ENCODE assay signal across 8 mouse cellular contexts in genomic region chr2:12300449-12301228, GRCm38 (mm10). TPM values are rescaled to one million over a fixed set of nuclear protein-coding genes. Genes with fewer than 3 reads are reported as not detected.
DNase-seq lines count a peak whose midpoint lies in the region; ATAC-seq and TF ChIP-seq lines count a peak whose summit lies in the region.

No protein-coding gene starts in this region.

- peak; percentile 27 for DNase-seq in embryo, embryonic 10.5 days (ENCODE audit: low spot score)
- DNase-seq in embryo, embryonic 10 days (ENCODE audit: low spot score), result no peak
- peak; percentile 21 for DNase-seq in R1 (ENCODE audit: low read depth, low spot score)
- DNase-seq in liver, embryonic 14.5 days (ENCODE audit: low read depth in 3 of 3, low spot score in 3 of 3), result no peak
- DNase-seq in thymus, adult 18-20 months, result no peak
- DNase-seq in urinary bladder, postnatal 36 days (ENCODE audit: low spot score in 2 of 2), result no peak

- H3K9me3 ChIP-seq in hindbrain, embryonic 13.5 days, result no peaks in the 10 kb centered on the region
- no peaks in the 10 kb centered on the region for H3K9me3 ChIP-seq in liver, embryonic 14.5 days (ENCODE audit: control insufficient read depth, low read length)

- peaks cover 7% of the 10 kb centered on the region for H3K4me1 ChIP-seq in hindbrain, embryonic 13.5 days (replicated peaks)
- no peaks in the 10 kb centered on the region for H3K4me1 ChIP-seq in liver, embryonic 14.5 days (replicated peaks; ENCODE audit: control insufficient read depth in 2 of 2, insufficient read depth in 2 of 2, low read length in 1 of 2)

- H3K36me3 ChIP-seq in hindbrain, embryonic 13.5 days, result no peaks in the 10 kb centered on the region
- no peaks in the 10 kb centered on the region for H3K36me3 ChIP-seq in liver, embryonic 14.5 days (replicated peaks; ENCODE audit: control insufficient read depth, insufficient read depth, low read depth)

- WGBS in hindbrain, embryonic 13.5 days, result 76% methylated on average over 15 of the region's 15 CpGs
- WGBS in liver, embryonic 14.5 days (ENCODE audit: insufficient replicate concordance), result 57% methylated on average over 15 of the region's 15 CpGs

- no peak for ATAC-seq in hindbrain, embryonic 13.5 days (ENCODE audit: low FRiP score)
- ATAC-seq in liver, embryonic 14.5 days (ENCODE audit: insufficient read depth), result no peak
- ATAC-seq in inflammation-experienced regulatory T-cells, adult 6 months, result no peak

- 0 out of 2 replicates have a peak overlapping the region, but pooled peaks have one; percentile 84 for H3K9ac ChIP-seq in hindbrain, embryonic 13.5 days
- no peak overlapping the region for H3K9ac ChIP-seq in liver, embryonic 14.5 days (replicated peaks)

- peak overlapping the region; percentile 70 for H3K4me3 ChIP-seq in hindbrain, embryonic 13.5 days
- H3K4me3 ChIP-seq in liver, embryonic 14.5 days (ENCODE audit: insufficient read depth in 1 of 2, low read depth in 2 of 2, low read length in 2 of 2), result peak overlapping the region; percentile 48 to 52

- peaks cover 25% of the 10 kb centered on the region for H3K27me3 ChIP-seq in hindbrain, embryonic 13.5 days
- H3K27me3 ChIP-seq in liver, embryonic 14.5 days (ENCODE audit: control insufficient read depth, insufficient read depth, low read length), result peaks cover 22% of the 10 kb centered on the region

- TF ChIP-seq CTCF in liver, embryonic 14.5 days (IDR thresholded peaks at IDR 0.05; ENCODE audit: low read depth), result no peak

- no peak overlapping the region for H3K27ac ChIP-seq in hindbrain, embryonic 13.5 days
- H3K27ac ChIP-seq in liver, embryonic 14.5 days, result no peak overlapping the region

- TF ChIP-seq EP300 in liver, embryonic 14.5 days (IDR thresholded peaks at IDR 0.05; ENCODE audit: low read depth), result no peak

- H3K4me2 ChIP-seq in hindbrain, embryonic 13.5 days, result peak overlapping the region; percentile 89
- H3K4me2 ChIP-seq in liver, embryonic 14.5 days (ENCODE audit: low read depth), result peak overlapping the region; percentile 62

RNA-seq across cellular contexts. Expression of gene Itga8, which starts 1.1 kb away (rescaled TPM):
- 2.3 and 2.4 TPM in 2 replicates for polyA plus RNA-seq in hindbrain, embryonic 13.5 days (2015; fragmentation: Nextera tagmentation; extraction: Ambion mirVana)
- polyA plus RNA-seq in liver, embryonic 14.5 days (2012; rRNA removed), result 0.74 and 1.2 TPM in 2 replicates
- 1.8 and 2.0 TPM in 2 replicates for polyA plus RNA-seq in liver, embryonic 14.5 days (2014; fragmentation: Nextera tagmentation; extraction: Ambion mirVana)
- polyA plus RNA-seq in inflammation-experienced regulatory T-cells, adult 6 months (2017; shearing (Covaris generic)), result not detected

Comparison
In these comparisons a context has a peak if more than half of its experiments do, and no peak if none do; other contexts are left out.
1. DNase-seq: peak in embryo, embryonic 10.5 days (single experiment) and R1 (single experiment); none in embryo, embryonic 10 days (single experiment), liver, embryonic 14.5 days (0 of 3), thymus, adult 18-20 months (0 of 2) and urinary bladder, postnatal 36 days (0 of 2).